In genomic region chr17:48389442-48389841, GRCm38 (mm10) we compare ENCODE assay signal across 40 mouse cellular contexts. TPM values are rescaled to one million over a fixed set of nuclear protein-coding genes. Genes with fewer than 3 reads are reported as not detected.
"Had no signal": no experiment of that assay in that cellular context is flagged by ENCODE, and none has a peak within 500 bp of the region (broad histone marks: within the 10 kb centered on the region; RNA-seq: fewer than 3 reads in every experiment).

No protein-coding gene starts in this region.

- H3K4me1 ChIP-seq: heart, embryonic 12.5 days; heart, embryonic 13.5 days; heart, embryonic 15.5 days; hindbrain, embryonic 10.5 days; hindbrain, embryonic 12.5 days; hindbrain, embryonic 13.5 days; hindbrain, embryonic 15.5 days; intestine, embryonic 15.5 days; kidney, embryonic 15.5 days had no signal

- H3K4me2 ChIP-seq: heart, embryonic 12.5 days; heart, embryonic 13.5 days; heart, embryonic 15.5 days; hindbrain, embryonic 12.5 days; hindbrain, embryonic 13.5 days; hindbrain, embryonic 14.5 days; hindbrain, embryonic 15.5 days; intestine, embryonic 15.5 days; kidney, embryonic 15.5 days had no signal

- H3K27ac ChIP-seq: heart, embryonic 13.5 days; heart, embryonic 15.5 days; hindbrain, embryonic 10.5 days; hindbrain, embryonic 12.5 days; hindbrain, embryonic 13.5 days; hindbrain, embryonic 14.5 days; hindbrain, embryonic 15.5 days; hindbrain, postnatal 0 days; intestine, embryonic 15.5 days; kidney, embryonic 15.5 days; kidney, postnatal 0 days; layer of hippocampus, adult 2 months; left cerebral cortex, adult 2 months had no signal

- DNase-seq: heart, postnatal 10 days; heart, postnatal 14 days; heart, postnatal 36 days; heart, postnatal 4 days; kidney, adult 11 months; kidney, adult 18-20 months; kidney, adult 2 months; kidney, adult 8-10 months; kidney, adult 9 months; kidney, postnatal 10 days; kidney, postnatal 14 days; kidney, postnatal 25 days; kidney, postnatal 36 days; kidney, postnatal 4 days; layer of hippocampus, adult 9-11 months; layer of hippocampus, postnatal 36 days had no signal

- H3K9me3 ChIP-seq: heart, embryonic 12.5 days; heart, embryonic 13.5 days; heart, embryonic 15.5 days; hindbrain, embryonic 10.5 days; hindbrain, embryonic 12.5 days; hindbrain, embryonic 13.5 days; hindbrain, embryonic 15.5 days; intestine, embryonic 15.5 days; kidney, embryonic 15.5 days had no signal

- H3K4me3 ChIP-seq: heart, embryonic 12.5 days; heart, embryonic 13.5 days; heart, embryonic 15.5 days; hindbrain, embryonic 10.5 days; hindbrain, embryonic 12.5 days; hindbrain, embryonic 13.5 days; hindbrain, embryonic 15.5 days; intestine, embryonic 15.5 days; kidney, embryonic 15.5 days; layer of hippocampus, adult 2 months; left cerebral cortex, adult 2 months had no signal

- ATAC-seq: hindbrain, embryonic 16.5 days; hindbrain, postnatal 0 days; inflammation-experienced regulatory T-cells, adult 6 months; intestine, embryonic 15.5 days; intestine, embryonic 16.5 days; intestine, postnatal 0 days had no signal

- H3K9ac ChIP-seq: heart, embryonic 12.5 days; heart, embryonic 13.5 days; heart, embryonic 15.5 days; hindbrain, embryonic 12.5 days; hindbrain, embryonic 13.5 days; hindbrain, embryonic 14.5 days; hindbrain, embryonic 15.5 days; intestine, embryonic 15.5 days; kidney, embryonic 15.5 days had no signal

- H3K27me3 ChIP-seq: heart, embryonic 12.5 days; heart, embryonic 13.5 days; heart, embryonic 15.5 days; hindbrain, embryonic 12.5 days; hindbrain, embryonic 13.5 days; hindbrain, embryonic 15.5 days; intestine, embryonic 15.5 days; kidney, embryonic 15.5 days had no signal

RNA-seq across cellular contexts. Expression of gene Treml1, which starts 29.7 kb away (rescaled TPM):
- total RNA-seq: layer of hippocampus, adult 2 months; layer of hippocampus, postnatal 10 days; layer of hippocampus, postnatal 25 days; layer of hippocampus, postnatal 36 days had no signal
- polyA plus RNA-seq: hindbrain, postnatal 0 days; inflammation-experienced regulatory T-cells, adult 6 months; large intestine, adult 2 months had no signal

RNA-seq across cellular contexts. Expression of gene Trem2, which starts 43.2 kb away (rescaled TPM):
- total RNA-seq: hematopoietic stem cell, adult 5-6 weeks had no signal
- polyA plus RNA-seq: inflammation-experienced regulatory T-cells, adult 6 months had no signal

RNA-seq across cellular contexts. Expression of gene Apobec2, which starts 43.3 kb away (rescaled TPM):
- total RNA-seq: hematopoietic stem cell, adult 5-6 weeks; layer of hippocampus, adult 18-20 months; layer of hippocampus, postnatal 36 days; left cerebral cortex, adult 18-20 months; left cerebral cortex, adult 2 months had no signal
